Mouse (Mus musculus): ENCODE results near the gene Mtch1. TPM values are rescaled to one million over a fixed set of nuclear protein-coding genes. Genes with fewer than 3 reads are reported as not detected.
"Not testable (repeated sequence)": the region's sequence is repeated elsewhere in the genome, so short reads cannot be mapped to it uniquely, and the experiment has no call there.

The Mtch1 gene
- total RNA-seq, 1 experiment: 217 TPM

- Histone ChIP-seq H3K36me3 (ENCODE audit: control insufficient read depth, insufficient read depth, low read length, poor library complexity, severe bottlenecking) (no peaks in the 10 kb centered on the region), H3K9ac (ENCODE audit: insufficient read depth, low read depth, low read length, poor library complexity, severe bottlenecking) (no peak overlapping the region), H3K4me3 (ENCODE audit: insufficient read depth in 1 of 2, low read depth in 1 of 2, low read length in 2 of 2, poor library complexity in 1 of 2, severe bottlenecking in 1 of 2) (no peak overlapping the region), H3K4me1 (ENCODE audit: control insufficient read depth in 2 of 2, insufficient read depth in 2 of 2, low read length in 2 of 2, poor library complexity in 1 of 2) (peaks cover 4 to 5% of the 10 kb centered on the region in 2 experiments; a peak in 2 of 4 replicates), H3K9me3 (ENCODE audit: control insufficient read depth, insufficient read depth, low read depth, low read length) (no peaks in the 10 kb centered on the region), H3K27ac (ENCODE audit: insufficient read depth, low read depth, low read length, poor library complexity, severe bottlenecking) (no peak overlapping the region)
- no peak for DNase-seq (ENCODE audit: low read depth, low spot score)
- TF ChIP-seq CHD2 (IDR thresholded peaks at IDR 0.05; ENCODE audit: low read depth, low read length) (no peak), ZC3H11A (IDR thresholded peaks at IDR 0.05; ENCODE audit: borderline replicate concordance, low read depth, low read length) (no peak), MAFK (IDR thresholded peaks at IDR 0.05; ENCODE audit: insufficient read depth, low read depth, low read length) (no peak), ZNF384 (IDR thresholded peaks at IDR 0.05; ENCODE audit: low read depth, low read length) (no peak), HCFC1 (IDR thresholded peaks at IDR 0.05; ENCODE audit: borderline replicate concordance, insufficient read depth, low read length) (no peak)
- in situ Hi-C loops (cut with MboI; ENCODE audit: low sequenced_read_pairs in 2 of 2, unreplicated experiment in 2 of 2): no loop called here
Measured at GRCm38 (mm10) chr17:29318731-29319250, 28.9 kb downstream of the Mtch1 start.

DNA sequence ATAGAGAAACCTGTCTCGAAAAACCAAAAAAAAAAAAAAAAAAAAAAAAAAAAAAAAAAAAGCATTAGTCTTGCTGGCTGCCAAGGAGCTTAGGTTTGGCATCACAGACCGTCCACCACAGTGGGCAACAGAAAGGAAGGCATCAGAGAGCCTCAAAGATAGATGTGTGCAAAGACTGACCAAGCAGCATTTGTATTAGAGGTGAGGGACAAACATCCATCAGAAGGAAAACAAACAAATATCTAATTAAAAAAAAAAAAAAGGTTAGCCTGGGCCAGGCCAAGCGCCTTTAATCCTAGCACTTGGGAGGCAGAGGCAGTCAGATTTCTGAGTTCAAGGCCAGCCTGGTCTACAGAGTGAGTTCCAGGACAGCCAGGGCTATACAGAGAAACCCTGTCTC lies 30.4 kb downstream of the Mtch1 start, which contains the start of gene Pi16:
Gene Pi16 (plus strand): TSS at position 301 of the 400 bp plus-strand sequence.
- H3K9me3 ChIP-seq (ENCODE audit: control insufficient read depth, insufficient read depth, low read depth, low read length); in situ Hi-C loops (cut with MboI; ENCODE audit: low sequenced_read_pairs in 2 of 2, unreplicated experiment in 2 of 2); H3K9ac ChIP-seq (ENCODE audit: insufficient read depth, low read depth, low read length, poor library complexity, severe bottlenecking); H3K4me3 ChIP-seq (ENCODE audit: insufficient read depth in 1 of 2, low read depth in 1 of 2, low read length in 2 of 2, poor library complexity in 1 of 2, severe bottlenecking in 1 of 2); H3K36me3 ChIP-seq (ENCODE audit: control insufficient read depth, insufficient read depth, low read length, poor library complexity, severe bottlenecking); H3K27ac ChIP-seq (ENCODE audit: insufficient read depth, low read depth, low read length, poor library complexity, severe bottlenecking); H3K4me1 ChIP-seq (ENCODE audit: control insufficient read depth in 2 of 2, insufficient read depth in 2 of 2, low read length in 2 of 2, poor library complexity in 1 of 2); DNase-seq (ENCODE audit: low read depth, low spot score): not testable (repeated sequence)
- 0 out of 2 replicates have a peak, but pooled peaks have one; percentile 28 for TF ChIP-seq ZNF384 (IDR thresholded peaks at IDR 0.05; ENCODE audit: low read depth, low read length)

DNA sequence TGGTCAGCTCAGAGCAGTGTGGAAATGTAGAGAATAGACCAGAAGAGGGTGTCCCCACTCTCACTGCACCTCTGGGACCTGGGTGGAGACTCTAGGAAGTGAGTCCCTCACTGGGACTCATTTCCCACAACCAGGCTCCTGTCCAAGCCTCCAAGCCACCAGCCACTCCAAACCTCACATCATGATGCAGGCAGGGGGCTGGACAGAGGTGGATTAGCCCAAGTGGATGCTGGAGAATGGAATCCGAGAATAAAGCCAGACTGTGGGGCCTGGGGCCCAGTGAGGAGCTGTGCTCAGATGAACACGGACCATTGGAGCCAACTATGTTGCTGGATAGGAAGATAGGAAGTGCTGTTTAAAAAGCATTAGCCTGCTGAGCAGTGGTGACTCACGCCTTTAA lies 30.8 kb downstream of the Mtch1 start:
- no peak overlapping the region for H3K4me3 ChIP-seq (ENCODE audit: insufficient read depth in 1 of 2, low read depth in 1 of 2, low read length in 2 of 2, poor library complexity in 1 of 2, severe bottlenecking in 1 of 2)
- no peak for DNase-seq (ENCODE audit: low read depth, low spot score)
- no peak for TF ChIP-seq CHD2 (IDR thresholded peaks at IDR 0.05; ENCODE audit: low read depth, low read length)
- TF ChIP-seq ZC3H11A (IDR thresholded peaks at IDR 0.05; ENCODE audit: borderline replicate concordance, low read depth, low read length): no peak
- no peak for TF ChIP-seq HCFC1 (IDR thresholded peaks at IDR 0.05; ENCODE audit: borderline replicate concordance, insufficient read depth, low read length)
- TF ChIP-seq MAFK (IDR thresholded peaks at IDR 0.05; ENCODE audit: insufficient read depth, low read depth, low read length): no peak
- no peak for TF ChIP-seq ZNF384 (IDR thresholded peaks at IDR 0.05; ENCODE audit: low read depth, low read length)
- no peaks in the 10 kb centered on the region for H3K9me3 ChIP-seq (ENCODE audit: control insufficient read depth, insufficient read depth, low read depth, low read length)
- in situ Hi-C loops (cut with MboI; ENCODE audit: low sequenced_read_pairs in 2 of 2, unreplicated experiment in 2 of 2): no loop called here
- no peak overlapping the region for H3K9ac ChIP-seq (ENCODE audit: insufficient read depth, low read depth, low read length, poor library complexity, severe bottlenecking)
- no peaks in the 10 kb centered on the region for H3K36me3 ChIP-seq (ENCODE audit: control insufficient read depth, insufficient read depth, low read length, poor library complexity, severe bottlenecking)
- peaks cover 0 to 2% of the 10 kb centered on the region in 2 experiments; a peak in 2 of 4 replicates for H3K4me1 ChIP-seq (ENCODE audit: control insufficient read depth in 2 of 2, insufficient read depth in 2 of 2, low read length in 2 of 2, poor library complexity in 1 of 2)
- H3K27ac ChIP-seq (ENCODE audit: insufficient read depth, low read depth, low read length, poor library complexity, severe bottlenecking): no peak overlapping the region

GRCm38 (mm10) chr17:29315672-29316465 lies 31.9 kb downstream of the Mtch1 start:
- no peaks in the 10 kb centered on the region; a peak in 1 of 4 replicates for H3K4me1 ChIP-seq (ENCODE audit: control insufficient read depth in 2 of 2, insufficient read depth in 2 of 2, low read length in 2 of 2, poor library complexity in 1 of 2)
- in situ Hi-C loops (cut with MboI; ENCODE audit: low sequenced_read_pairs in 2 of 2, unreplicated experiment in 2 of 2): no loop called here
- H3K9me3 ChIP-seq (ENCODE audit: control insufficient read depth, insufficient read depth, low read depth, low read length): no peaks in the 10 kb centered on the region
- H3K4me3 ChIP-seq (ENCODE audit: insufficient read depth in 1 of 2, low read depth in 1 of 2, low read length in 2 of 2, poor library complexity in 1 of 2, severe bottlenecking in 1 of 2): no peak overlapping the region
- TF ChIP-seq ZC3H11A (IDR thresholded peaks at IDR 0.05; ENCODE audit: borderline replicate concordance, low read depth, low read length): no peak
- TF ChIP-seq MAFK (IDR thresholded peaks at IDR 0.05; ENCODE audit: insufficient read depth, low read depth, low read length): no peak
- no peak for TF ChIP-seq CHD2 (IDR thresholded peaks at IDR 0.05; ENCODE audit: low read depth, low read length)
- TF ChIP-seq HCFC1 (IDR thresholded peaks at IDR 0.05; ENCODE audit: borderline replicate concordance, insufficient read depth, low read length): no peak
- TF ChIP-seq ZNF384 (IDR thresholded peaks at IDR 0.05; ENCODE audit: low read depth, low read length): no peak
- H3K9ac ChIP-seq (ENCODE audit: insufficient read depth, low read depth, low read length, poor library complexity, severe bottlenecking): no peak overlapping the region
- no peak overlapping the region for H3K27ac ChIP-seq (ENCODE audit: insufficient read depth, low read depth, low read length, poor library complexity, severe bottlenecking)
- DNase-seq (ENCODE audit: low read depth, low spot score): no peak
- H3K36me3 ChIP-seq (ENCODE audit: control insufficient read depth, insufficient read depth, low read length, poor library complexity, severe bottlenecking): no peaks in the 10 kb centered on the region
